Mouse (Mus musculus): ENCODE results near the gene Lce1a1. TPM values are rescaled to one million over a fixed set of nuclear protein-coding genes. Genes with fewer than 3 reads are reported as not detected.
"Not testable (repeated sequence)": the region's sequence is repeated elsewhere in the genome, so short reads cannot be mapped to it uniquely, and the experiment has no call there.

Gene Lce1a1
- not detected for total RNA-seq (2021)

DNA sequence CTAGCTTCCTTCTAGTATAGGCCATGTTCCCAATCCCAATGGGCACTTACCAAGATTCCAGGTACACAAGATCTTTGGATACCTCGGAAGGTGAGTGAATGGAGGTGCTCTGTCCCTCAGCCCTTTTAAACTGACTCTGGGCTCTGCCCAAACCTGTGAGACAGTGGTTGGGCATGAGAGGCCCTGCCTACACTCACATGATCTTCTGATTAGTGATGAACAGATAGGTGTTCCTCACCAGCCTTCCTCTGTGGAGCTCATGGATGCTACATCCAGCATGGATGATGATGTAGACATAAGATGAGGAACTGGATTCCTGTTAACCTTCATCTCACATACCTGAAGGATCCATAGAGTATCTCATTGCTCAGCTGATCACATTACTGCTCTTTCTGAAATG lies at the start of gene Lce1a1:
TSS of gene Lce1a1 (minus strand) at position 101 of the 400 bp plus-strand sequence.
- intact Hi-C loops (cut with DNase I) = no loop called here
- no peak for DNase-seq

DNA sequence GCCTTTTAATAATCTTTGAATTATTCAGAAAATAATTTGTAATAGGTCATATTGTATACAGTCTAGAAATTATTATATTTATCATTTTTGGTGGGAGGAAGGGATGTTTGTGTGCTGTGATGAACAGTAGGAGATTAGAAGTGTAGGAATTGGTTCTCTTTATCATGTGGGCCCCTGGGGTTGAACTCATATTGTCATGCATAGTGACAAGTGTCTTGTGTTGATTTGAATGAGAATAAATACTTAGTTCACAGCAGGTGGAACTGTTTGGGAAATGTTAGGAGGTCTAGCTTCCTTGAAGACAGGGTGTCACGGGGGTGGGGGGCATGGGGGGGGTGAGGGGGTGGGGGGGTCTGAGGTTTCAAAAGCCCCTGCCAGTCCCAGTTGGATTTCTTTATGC lies 46.5 kb upstream of the Lce1a1 start:
- no peak for DNase-seq
- intact Hi-C loops (cut with DNase I) = no loop called here

- DNase-seq = no peak
- intact Hi-C loops (cut with DNase I) = no loop called here
These were observed 43.6 kb upstream of the Lce1a1 start for GRCm38 (mm10) chr3:92691688-92692087.

GRCm38 (mm10) chr3:92689154-92689553 lies 41.0 kb upstream of the Lce1a1 start:
- DNase-seq = peak; percentile 7 to 13
- intact Hi-C loops (cut with DNase I) = not testable (repeated sequence)

DNA sequence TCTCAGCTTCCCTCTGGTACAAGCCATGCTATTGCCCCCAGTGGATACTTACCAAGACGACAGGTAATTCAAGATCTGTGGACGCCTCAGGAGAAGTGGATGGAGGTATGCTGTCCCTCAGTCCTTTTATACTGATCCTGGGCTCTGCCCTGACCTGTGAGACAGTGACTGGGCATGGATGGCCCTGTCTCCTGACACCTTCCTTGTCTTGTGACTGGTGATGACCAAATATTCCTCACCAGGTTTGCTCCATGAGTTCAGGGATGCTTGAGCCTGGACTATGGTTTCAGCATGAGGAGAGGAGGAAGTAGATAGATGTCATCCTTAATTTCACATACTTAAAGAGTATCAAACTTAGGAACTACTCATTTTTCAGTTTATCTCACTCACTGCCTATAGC lies 39.0 kb upstream of the Lce1a1 start, which contains the start of gene Lce1d:
TSS of gene Lce1d (minus strand) at position 101 of the 400 bp plus-strand sequence.
- intact Hi-C loops (cut with DNase I) = no loop called here
- DNase-seq = no peak

DNA sequence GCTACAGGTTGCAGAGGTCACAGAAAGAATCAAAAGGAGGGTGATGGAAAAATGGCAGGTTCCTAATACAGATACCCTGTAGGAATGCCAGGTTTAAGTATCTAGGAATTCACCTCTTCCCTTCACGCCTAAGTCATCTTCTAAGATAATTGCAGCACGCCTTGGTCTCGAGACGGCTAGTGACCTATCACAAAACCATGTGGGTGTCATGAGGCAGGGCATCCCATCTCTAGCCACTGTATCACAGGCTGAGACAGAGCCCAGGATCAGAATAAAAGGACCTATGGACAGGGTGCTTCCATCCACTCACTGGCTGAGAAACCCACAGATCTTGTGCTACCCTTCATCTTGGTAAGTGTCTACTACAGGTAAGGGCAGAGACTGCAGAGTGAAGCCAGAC lies 30.8 kb upstream of the Lce1a1 start, which contains the start of gene Lce1c:
TSS of gene Lce1c (plus strand) at position 301 of the 400 bp plus-strand sequence.
- intact Hi-C loops (cut with DNase I) = no loop called here
- DNase-seq = no peak

DNA sequence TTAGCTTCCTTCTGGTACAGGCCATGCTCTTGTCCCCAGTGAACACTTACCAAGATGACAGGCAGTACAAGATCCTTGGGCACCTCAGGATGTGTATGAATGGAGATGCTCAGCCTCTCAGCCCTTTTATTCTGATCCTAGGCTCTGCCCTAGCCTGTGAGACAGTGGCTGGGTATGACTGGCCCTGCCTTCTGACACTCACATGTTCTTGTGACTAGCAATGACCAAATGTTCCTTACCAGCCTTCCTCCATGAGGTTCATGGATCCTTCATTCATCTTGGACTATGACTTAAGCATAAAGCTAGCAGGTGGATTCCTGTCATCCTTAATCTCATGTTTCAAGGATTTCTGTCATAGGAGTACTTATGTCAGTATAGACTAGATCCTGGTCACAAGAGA lies 22.1 kb upstream of the Lce1a1 start, which contains the start of gene Lce1a2:
TSS of gene Lce1a2 (minus strand) at position 101 of the 400 bp plus-strand sequence.
- no peak for DNase-seq
- intact Hi-C loops (cut with DNase I) = no loop called here

DNA sequence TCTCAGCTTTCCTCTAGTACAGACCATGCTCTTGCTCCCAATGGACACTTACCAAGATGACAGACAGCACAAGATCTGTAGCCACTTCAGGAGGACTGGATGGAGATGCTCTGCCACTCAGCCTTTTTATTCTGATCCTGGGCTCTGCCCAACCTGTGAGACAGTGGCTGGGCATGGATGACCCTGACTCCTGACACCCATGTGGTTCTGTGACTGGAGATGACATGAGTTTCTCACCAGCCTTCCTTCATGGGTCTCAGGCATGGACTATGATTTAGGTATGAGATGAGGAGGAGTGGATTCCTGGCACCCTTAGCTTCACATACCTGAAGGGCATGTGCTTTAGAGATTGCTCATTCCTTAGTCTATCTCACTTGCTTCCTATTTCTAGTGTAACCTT lies 8.7 kb upstream of the Lce1a1 start, which contains the start of gene Lce1b:
TSS of gene Lce1b (minus strand) at position 101 of the 400 bp plus-strand sequence.
- intact Hi-C loops (cut with DNase I) = no loop called here
- no peak for DNase-seq

DNA sequence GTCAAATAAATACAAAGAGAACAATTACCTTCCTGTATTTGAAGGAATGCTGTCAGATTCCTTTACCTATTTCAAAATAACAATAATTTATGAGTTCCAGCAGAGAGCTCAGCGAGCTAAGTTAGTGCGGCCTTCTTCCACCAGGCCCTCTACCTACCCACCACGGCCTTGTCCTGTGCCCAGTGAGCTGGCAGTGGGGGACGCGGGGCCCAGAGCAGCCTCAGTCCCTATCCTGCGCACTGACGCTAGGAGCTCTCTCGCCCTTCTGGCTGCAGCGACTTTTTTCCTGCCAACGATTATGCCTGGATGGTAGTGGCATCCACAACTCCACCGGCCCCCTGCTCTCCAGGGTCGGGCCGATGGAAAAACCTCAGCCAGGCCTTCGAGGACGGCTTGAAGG lies 8.3 kb downstream of the Lce1a1 start:
- DNase-seq = no peak
- intact Hi-C loops (cut with DNase I) = no loop called here

DNA sequence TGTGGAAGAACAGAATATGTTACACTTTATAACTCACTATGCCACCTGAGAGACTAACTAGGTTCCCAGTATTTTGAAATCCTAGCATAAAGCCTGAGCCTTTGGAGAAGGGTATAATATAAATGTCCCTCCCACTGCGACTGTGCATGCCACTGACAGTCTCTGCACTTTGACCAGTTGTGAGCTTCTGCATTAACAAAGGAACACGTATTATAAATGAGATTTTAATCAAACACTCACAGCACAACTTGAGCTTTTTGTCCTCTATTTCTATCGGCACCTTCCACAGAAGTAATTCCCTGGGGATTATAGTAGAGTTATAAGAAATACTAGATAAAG lies 9.5 kb downstream of the Lce1a1 start:
- intact Hi-C loops (cut with DNase I) = no loop called here
- DNase-seq = no peak

- no peak for DNase-seq
- intact Hi-C loops (cut with DNase I) = no loop called here
These were observed 10.1 kb downstream of the Lce1a1 start for GRCm38 (mm10) chr3:92637745-92638652.

DNA sequence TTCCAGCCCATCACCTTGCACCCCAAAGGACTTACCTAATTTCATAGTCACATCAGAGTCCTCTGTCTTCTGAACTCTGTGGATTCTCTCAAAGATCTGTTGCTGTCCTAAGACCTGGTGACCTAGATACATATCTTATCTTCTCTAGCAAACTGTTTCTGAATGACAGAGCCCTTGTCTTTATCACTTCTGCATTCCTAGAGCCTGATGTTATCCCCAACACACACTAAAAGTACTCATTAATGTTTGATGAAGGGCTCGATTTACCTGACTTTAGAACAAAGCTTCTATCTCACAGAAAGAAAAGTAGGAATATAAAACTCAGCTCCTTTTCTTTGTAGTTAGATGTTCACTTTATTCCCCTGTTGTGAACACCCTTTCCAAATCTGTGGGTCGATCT lies 26.5 kb downstream of the Lce1a1 start, which contains the start of gene Lce6a:
TSS of gene Lce6a (minus strand) at position 101 of the 400 bp plus-strand sequence.
- intact Hi-C loops (cut with DNase I) = no loop called here
- no peak for DNase-seq

GRCm38 (mm10) chr3:92609804-92610203 lies 38.3 kb downstream of the Lce1a1 start:
- DNase-seq = no peak
- intact Hi-C loops (cut with DNase I) = no loop called here

GRCm38 (mm10) chr3:92607392-92607791 lies 40.7 kb downstream of the Lce1a1 start, which contains the start of gene 2210017I01Rik:
TSS of gene 2210017I01Rik (minus strand) at chr3:92607492.
- no peak for DNase-seq
- intact Hi-C loops (cut with DNase I) = no loop called here

DNA sequence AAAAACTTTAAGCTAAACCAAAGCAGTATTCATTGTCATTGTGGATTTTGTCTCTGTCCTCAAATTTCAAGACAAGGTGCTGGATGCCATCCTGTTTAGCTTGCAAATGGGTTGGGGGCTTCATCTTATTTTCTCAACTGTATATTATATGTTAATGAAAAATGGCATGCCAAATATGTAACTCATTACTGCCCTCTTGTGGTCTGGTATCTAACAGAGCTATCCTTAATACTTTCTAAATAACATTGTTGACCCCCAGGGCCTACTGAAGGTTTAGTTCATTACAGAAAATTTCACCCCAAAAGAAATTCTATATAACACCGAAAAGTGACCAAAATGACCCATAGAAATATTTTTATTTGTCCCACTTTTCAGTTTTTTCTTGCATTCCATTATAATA lies 45.9 kb downstream of the Lce1a1 start:
- no peak for DNase-seq
- intact Hi-C loops (cut with DNase I) = loop anchor here (5.0 kb wide), 1 partner anchor 450 kb away; no protein-coding TSS in a partner anchor

- intact Hi-C loops (cut with DNase I) = loop anchor here (5.0 kb wide), 1 partner anchor 448 kb away; no protein-coding TSS in a partner anchor
- DNase-seq = no peak
These were observed 47.7 kb downstream of the Lce1a1 start for GRCm38 (mm10) chr3:92600456-92600855.

DNA sequence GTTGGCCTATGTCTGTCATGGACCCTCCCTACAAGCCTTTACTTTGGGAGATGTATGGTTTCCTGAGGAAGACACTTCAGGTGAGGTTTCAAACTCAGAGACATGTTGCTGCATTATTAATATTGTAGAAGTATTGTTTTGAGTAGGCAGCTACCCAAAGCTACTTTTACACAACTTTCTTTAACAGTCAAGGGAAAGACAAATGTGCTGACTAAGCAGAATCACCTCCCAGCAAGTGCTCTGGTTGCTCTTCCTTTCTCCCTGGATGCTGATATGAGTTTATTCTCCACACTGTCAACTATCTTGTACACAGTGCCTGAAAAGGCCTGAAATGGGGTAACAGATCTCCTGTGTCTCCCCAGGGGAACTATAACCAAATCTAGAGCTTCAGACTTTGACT lies 48.1 kb downstream of the Lce1a1 start:
- intact Hi-C loops (cut with DNase I) = loop anchor here (5.0 kb wide), 1 partner anchor 448 kb away; no protein-coding TSS in a partner anchor
- no peak for DNase-seq

DNA sequence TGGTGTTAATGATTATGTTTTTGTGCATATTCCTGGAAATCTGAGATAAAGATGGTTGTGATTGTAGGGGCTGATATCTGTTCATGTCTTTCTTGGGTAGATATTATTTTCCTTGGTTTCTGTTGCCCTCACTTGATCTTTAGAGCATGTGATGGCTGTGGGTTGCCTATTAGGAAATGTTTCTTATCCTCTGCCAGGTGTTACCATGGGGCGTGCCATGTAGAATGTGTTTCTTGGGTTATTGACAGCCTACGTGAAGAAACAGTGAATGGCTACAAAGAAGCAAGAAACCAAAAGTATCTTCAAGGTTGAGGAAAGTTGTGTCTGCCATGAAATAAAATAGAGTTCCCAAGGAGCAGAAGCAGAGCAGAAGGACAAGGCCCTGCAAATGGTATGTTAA lies 49.7 kb downstream of the Lce1a1 start:
- no peak for DNase-seq
- intact Hi-C loops (cut with DNase I) = no loop called here

Data from heart, postnatal 10 days (tissue).